Mouse (Mus musculus) liver, embryonic 11.5 days (tissue): Measurements from ENCODE around the gene Bfsp1. TPM values are rescaled to one million over a fixed set of nuclear protein-coding genes. Genes with fewer than 3 reads are reported as not detected.

ENCODE experiments used
- ATAC-seq: fragments of 200-750 bp; cut with Nextera tagmentation; replicated peaks from 2 replicates; pipeline ENCODE4 v1.8.0; 2017; ENCODE audit warnings: moderate number of reproducible peaks, mild to moderate bottlenecking, moderate TSS enrichment, moderate library complexity; ENCODE audit not compliant: low FRiP score
- DNase-seq: peaks from one replicate; pipeline ENCODE4 v3.0.0-alpha.2; 2017; ENCODE audit warnings: low spot score
- H3K27ac ChIP-seq: fragments of 300-500 bp; sonication (generic); 2 replicates; pipeline ENCODE4 v1.5.1; 2014; ENCODE audit warnings: mild to moderate bottlenecking, low read depth, low read length, control low read depth
- H3K27me3 ChIP-seq: fragments of 300-500 bp; sonication (generic); replicated peaks from 2 replicates; pipeline ENCODE4 v1.6.1; 2014; ENCODE audit warnings: low read length, mixed read lengths; ENCODE audit not compliant: control insufficient read depth, insufficient read depth
- H3K36me3 ChIP-seq: fragments of 300-500 bp; sonication (generic); 2 replicates; pipeline ENCODE4 v1.6.1; 2014; ENCODE audit warnings: mild to moderate bottlenecking, low read length, moderate library complexity, mixed read lengths; ENCODE audit not compliant: control insufficient read depth, insufficient read depth
- H3K4me1 ChIP-seq: fragments of 300-500 bp; sonication (generic); replicated peaks from 2 replicates; pipeline ENCODE4 v1.6.1; 2014; ENCODE audit warnings: low read length, mixed read lengths; ENCODE audit not compliant: control insufficient read depth, insufficient read depth
- H3K4me2 ChIP-seq: fragments of 300-500 bp; sonication (generic); 2 replicates; pipeline ENCODE4 v1.6.1; 2014; ENCODE audit warnings: mild to moderate bottlenecking, control low read depth, moderate library complexity
- H3K4me3 ChIP-seq: fragments of 300-500 bp; sonication (generic); 2 replicates; pipeline ENCODE4 v1.5.1; 2014; ENCODE audit warnings: low read depth, low read length, control low read depth
- H3K9ac ChIP-seq: fragments of 300-500 bp; sonication (generic); 2 replicates; pipeline ENCODE4 v1.6.1; 2014; ENCODE audit warnings: low read depth, low read length, control low read depth
- H3K9me3 ChIP-seq: fragments of 300-500 bp; sonication (generic); 2 replicates; pipeline ENCODE4 v1.6.1; 2016; ENCODE audit warnings: low read length, inconsistent platforms, mixed read lengths; ENCODE audit not compliant: control insufficient read depth
- WGBS: fragments of 180-500 bp; shearing (Covaris S2); extraction: QIAGEN DNeasy Blood & Tissue Kit; methylation state at CpG from one replicate; pipeline ENCODE4 v1.1.7; 2014; 5-methylcytosine and 5-hydroxymethylcytosine counted together
- polyA plus RNA-seq: library from polyadenylated mRNA; unstranded; fragments of >200 nt; fragmentation: Nextera tagmentation; extraction: Ambion mirVana; gene quantifications from 2 replicates; pipeline ENCODE4 v1.2.1, GENCODE M21; 2014

Bfsp1 gene
- polyA plus RNA-seq, 1 experiment from 2014 or later = 0.45 TPM

GRCm38 (mm10) chr2:143831645-143832044 is 31.3 kb downstream of the Bfsp1 start:
- Histone ChIP-seq H3K27me3 (no peaks in the 10 kb centered on the region), H3K9me3 (no peaks in the 10 kb centered on the region), H3K4me2 (no peak overlapping the region), H3K36me3 (no peaks in the 10 kb centered on the region), H3K9ac (no peak overlapping the region), H3K4me3 (no peak overlapping the region), H3K27ac (no peak overlapping the region), H3K4me1 (no peaks in the 10 kb centered on the region)
- no peak for ATAC-seq
- no peak for DNase-seq
- 72% methylated on average over 17 of the region's 17 CpGs for WGBS

- WGBS = 85% methylated on average over 11 of the region's 11 CpGs
- H3K4me2 ChIP-seq = no peak overlapping the region
- no peak overlapping the region for H3K27ac ChIP-seq
- H3K4me3 ChIP-seq = no peak overlapping the region
- ATAC-seq = no peak
- DNase-seq = no peak
- H3K9me3 ChIP-seq = no peaks in the 10 kb centered on the region
- H3K9ac ChIP-seq = no peak overlapping the region
- no peaks in the 10 kb centered on the region for H3K27me3 ChIP-seq
- no peaks in the 10 kb centered on the region for H3K4me1 ChIP-seq
- H3K36me3 ChIP-seq = no peaks in the 10 kb centered on the region
Observed at GRCm38 (mm10) chr2:143813461-143813860, 49.5 kb downstream of the Bfsp1 start.

GRCm38 (mm10) chr2:143812262-143812661 is 50.7 kb downstream of the Bfsp1 start:
- no peaks in the 10 kb centered on the region for H3K36me3 ChIP-seq
- no peak for ATAC-seq
- 61% methylated on average over 4 of the region's 4 CpGs for WGBS
- H3K4me1 ChIP-seq = no peaks in the 10 kb centered on the region
- H3K9me3 ChIP-seq = no peaks in the 10 kb centered on the region
- H3K4me3 ChIP-seq = no peak overlapping the region
- H3K4me2 ChIP-seq = no peak overlapping the region
- H3K27ac ChIP-seq = no peak overlapping the region
- no peaks in the 10 kb centered on the region for H3K27me3 ChIP-seq
- no peak overlapping the region for H3K9ac ChIP-seq
- DNase-seq = no peak

GRCm38 (mm10) chr2:143808789-143809188 is 54.2 kb downstream of the Bfsp1 start:
- WGBS = 59% methylated on average over 5 of the region's 5 CpGs
- ATAC-seq = no peak
- Histone ChIP-seq H3K4me2 (no peak overlapping the region), H3K36me3 (no peaks in the 10 kb centered on the region), H3K27ac (no peak overlapping the region), H3K9ac (no peak overlapping the region), H3K4me1 (no peaks in the 10 kb centered on the region), H3K27me3 (no peaks in the 10 kb centered on the region), H3K4me3 (no peak overlapping the region), H3K9me3 (no peaks in the 10 kb centered on the region)
- no peak for DNase-seq

- ATAC-seq (no peak), DNase-seq (no peak)
- Histone ChIP-seq H3K9me3 (no peaks in the 10 kb centered on the region), H3K4me3 (no peak overlapping the region), H3K4me2 (no peak overlapping the region), H3K27ac (no peak overlapping the region), H3K4me1 (no peaks in the 10 kb centered on the region), H3K9ac (no peak overlapping the region), H3K36me3 (no peaks in the 10 kb centered on the region), H3K27me3 (no peaks in the 10 kb centered on the region)
- 76% methylated on average over 9 of the region's 9 CpGs for WGBS
Observed at GRCm38 (mm10) chr2:143806924-143807664, 55.9 kb downstream of the Bfsp1 start.

- no peak for ATAC-seq
- H3K27me3 ChIP-seq = no peaks in the 10 kb centered on the region
- H3K9ac ChIP-seq = no peak overlapping the region
- H3K36me3 ChIP-seq = no peaks in the 10 kb centered on the region
- H3K4me1 ChIP-seq = no peaks in the 10 kb centered on the region
- no peak overlapping the region for H3K4me2 ChIP-seq
- WGBS = 62% methylated on average over 15 of the region's 15 CpGs
- H3K27ac ChIP-seq = no peak overlapping the region
- DNase-seq = no peak
- no peak overlapping the region for H3K4me3 ChIP-seq
- H3K9me3 ChIP-seq = no peaks in the 10 kb centered on the region
Observed at GRCm38 (mm10) chr2:143806140-143806923, 56.6 kb downstream of the Bfsp1 start.

- no peaks in the 10 kb centered on the region for H3K9me3 ChIP-seq
- H3K9ac ChIP-seq = no peak overlapping the region
- no peak overlapping the region for H3K4me3 ChIP-seq
- no peak overlapping the region for H3K4me2 ChIP-seq
- H3K27ac ChIP-seq = no peak overlapping the region
- no peak for DNase-seq
- no peaks in the 10 kb centered on the region for H3K36me3 ChIP-seq
- 70% methylated on average over 5 of the region's 5 CpGs for WGBS
- ATAC-seq = no peak
- no peaks in the 10 kb centered on the region for H3K27me3 ChIP-seq
- no peaks in the 10 kb centered on the region for H3K4me1 ChIP-seq
Observed at GRCm38 (mm10) chr2:143801097-143801496, 61.9 kb downstream of the Bfsp1 start.

GRCm38 (mm10) chr2:143796335-143797013 is 66.5 kb downstream of the Bfsp1 start:
- WGBS = 73% methylated on average over 4 of the region's 4 CpGs

More at GRCm38 (mm10) chr2:143796335-143797013, 66.5 kb downstream of the Bfsp1 start:
- Histone ChIP-seq H3K9me3 (no peaks in the 10 kb centered on the region), H3K9ac (no peak overlapping the region), H3K36me3 (no peaks in the 10 kb centered on the region), H3K4me1 (no peaks in the 10 kb centered on the region), H3K27ac (no peak overlapping the region), H3K4me2 (no peak overlapping the region), H3K27me3 (no peaks in the 10 kb centered on the region), H3K4me3 (no peak overlapping the region)
- DNase-seq (no peak), ATAC-seq (no peak)
